Mouse (Mus musculus) MEL (cell line): Measurements from ENCODE around the gene Stk11.
A peak's percentile ranks its signal among the peaks of the same experiment; 100 is the strongest.

Source experiments
- CTCF ChIP-seq, 3 experiments: IDR thresholded peaks in 2 of 3; conservative IDR thresholded peaks in 1 of 3; 2 replicates each; pipeline ENCODE4 v1.5.1; 2011 to 2012; ENCODE audit warnings: low read length in 3 of 3, low read depth in 2 of 3, mild to moderate bottlenecking in 2 of 3, improper control_type of control experiment in 1 of 3, inconsistent platforms in 1 of 3, mixed read lengths in 1 of 3, moderate library complexity in 1 of 3; ENCODE audit not compliant: control insufficient read depth in 1 of 3, insufficient read depth in 1 of 3, poor library complexity in 1 of 3, severe bottlenecking in 1 of 3
- ELF1 ChIP-seq: IDR thresholded peaks from 2 replicates; pipeline ENCODE4 v1.6.1; 2014; ENCODE audit warnings: low read depth, mild to moderate bottlenecking, inconsistent platforms, low read length, improper control_type of control experiment, moderate library complexity
- EP300 ChIP-seq, 2 experiments: IDR thresholded peaks; 2 replicates each; pipeline ENCODE4 v1.6.1; 2011; ENCODE audit warnings: improper control_type of control experiment in 2 of 2, low read length in 2 of 2, low read depth in 1 of 2, mild to moderate bottlenecking in 1 of 2
- HCFC1 ChIP-seq: IDR thresholded peaks from 2 replicates; pipeline ENCODE4 v1.6.1; 2012; ENCODE audit warnings: low read depth, mild to moderate bottlenecking, inconsistent platforms, low read length, improper control_type of control experiment, moderate library complexity
- NRF1 ChIP-seq: IDR thresholded peaks from 2 replicates; pipeline ENCODE4 v1.6.1; 2014; ENCODE audit warnings: low read depth, mild to moderate bottlenecking, inconsistent platforms, low read length, improper control_type of control experiment, moderate library complexity; ENCODE audit not compliant: poor library complexity, insufficient read depth, severe bottlenecking
- POLR2A ChIP-seq, 2 experiments: IDR thresholded peaks; 2 replicates each; pipeline ENCODE4 v1.6.1; 2011 to 2012; ENCODE audit warnings: low read length in 2 of 2, mild to moderate bottlenecking in 2 of 2, control low read depth in 1 of 2, improper control_type of control experiment in 1 of 2, low read depth in 1 of 2, moderate library complexity in 1 of 2; ENCODE audit not compliant: control insufficient read depth in 1 of 2, insufficient read depth in 1 of 2, poor library complexity in 1 of 2

- TF ChIP-seq EP300 (IDR thresholded peaks at IDR 0.05; ENCODE audit: low read depth in 1 of 2, low read length in 2 of 2) (0 out of 4 replicates have a peak, but pooled peaks of 1 of the 2 experiments have one; percentile 7), CTCF (IDR thresholded peaks at IDR 0.05 in 2 of 3, conservative IDR thresholded peaks at IDR 0.05 in 1 of 3; ENCODE audit: control insufficient read depth in 1 of 3, insufficient read depth in 1 of 3, low read depth in 2 of 3, low read length in 3 of 3, poor library complexity in 1 of 3, severe bottlenecking in 1 of 3) (no peak; a peak in 1 of 6 replicates), NRF1 (no peak), ELF1 (no peak), POLR2A (IDR thresholded peaks at IDR 0.05; ENCODE audit: control insufficient read depth in 1 of 2, insufficient read depth in 1 of 2, low read depth in 1 of 2, low read length in 2 of 2, poor library complexity in 1 of 2) (no peak), HCFC1 (no peak)
These were observed 34.5 kb upstream of the Stk11 start for GRCm38 (mm10) chr10:80081075-80081474.
